Mouse (Mus musculus) MEL (cell line): ENCODE measurements around the gene Micu1. TPM values are rescaled to one million over a fixed set of nuclear protein-coding genes. Genes with fewer than 3 reads are reported as not detected.

ENCODE experiments used
- DNase-seq: peaks from one replicate; pipeline ENCODE4 v3.0.0; 2011; ENCODE audit warnings: low read depth, low spot score
- H3K27ac ChIP-seq: 2 replicates; pipeline ENCODE4 v1.5.1; 2012; ENCODE audit warnings: low read depth, mild to moderate bottlenecking, control low read depth, low read length, moderate library complexity; ENCODE audit not compliant: control insufficient read depth
- H3K27me3 ChIP-seq, 2 experiments: fragments of 150-350 bp in 1 of 2; sonication (generic) in 1 of 2; 2 replicates each; pipeline ENCODE4 v1.6.1; 2012; ENCODE audit warnings: low read length in 2 of 2, mild to moderate bottlenecking in 2 of 2, improper control_type of control experiment in 1 of 2, moderate library complexity in 1 of 2; ENCODE audit not compliant: insufficient read depth in 2 of 2, control insufficient read depth in 1 of 2
- H3K36me3 ChIP-seq, 2 experiments: 2 replicates each; pipeline ENCODE4 v1.6.1; 2012 to 2014; ENCODE audit warnings: low read length in 2 of 2, improper control_type of control experiment in 1 of 2, inconsistent platforms in 1 of 2, mild to moderate bottlenecking in 1 of 2; ENCODE audit not compliant: insufficient read depth in 2 of 2, control insufficient read depth in 1 of 2
- H3K4me1 ChIP-seq, 2 experiments: fragments of 150-350 bp in 1 of 2; sonication (generic) in 1 of 2; 2 replicates each; pipeline ENCODE4 v1.6.1; 2012; ENCODE audit warnings: low read length in 2 of 2, improper control_type of control experiment in 1 of 2, mild to moderate bottlenecking in 1 of 2; ENCODE audit not compliant: insufficient read depth in 2 of 2, control insufficient read depth in 1 of 2
- H3K4me3 ChIP-seq, 2 experiments: fragments of 150-350 bp in 1 of 2; sonication (generic) in 1 of 2; 2 replicates each; pipeline ENCODE4 v1.5.1; 2012; ENCODE audit warnings: low read depth in 2 of 2, low read length in 2 of 2, mild to moderate bottlenecking in 2 of 2, moderate library complexity in 2 of 2, control low read depth in 1 of 2, improper control_type of control experiment in 1 of 2; ENCODE audit not compliant: control insufficient read depth in 1 of 2, insufficient read depth in 1 of 2
- H3K79me2 ChIP-seq: 2 replicates; pipeline ENCODE4 v1.6.1; 2012; ENCODE audit warnings: mild to moderate bottlenecking, low read length, moderate library complexity; ENCODE audit not compliant: control insufficient read depth, poor library complexity, insufficient read depth
- H3K9ac ChIP-seq: 2 replicates; pipeline ENCODE4 v1.6.1; 2012; ENCODE audit warnings: low read depth, mild to moderate bottlenecking, control low read depth, low read length, moderate library complexity; ENCODE audit not compliant: control insufficient read depth, poor library complexity, severe bottlenecking
- H3K9me3 ChIP-seq: fragments of 150-350 bp; sonication (generic); replicated peaks from 2 replicates; pipeline ENCODE4 v1.6.1; 2012; ENCODE audit warnings: mild to moderate bottlenecking, low read length, improper control_type of control experiment, moderate library complexity; ENCODE audit not compliant: insufficient read depth
- CHD1 ChIP-seq: IDR thresholded peaks from 2 replicates; pipeline ENCODE4 v1.6.1; 2012; ENCODE audit warnings: low read depth, mild to moderate bottlenecking, inconsistent platforms, low read length, improper control_type of control experiment
- CHD2 ChIP-seq: IDR thresholded peaks from 2 replicates; pipeline ENCODE4 v1.6.1; 2011; ENCODE audit warnings: low read length, improper control_type of control experiment
- CTCF ChIP-seq, 3 experiments: IDR thresholded peaks in 2 of 3; conservative IDR thresholded peaks in 1 of 3; 2 replicates each; pipeline ENCODE4 v1.5.1; 2011 to 2012; ENCODE audit warnings: low read length in 3 of 3, low read depth in 2 of 3, mild to moderate bottlenecking in 2 of 3, improper control_type of control experiment in 1 of 3, inconsistent platforms in 1 of 3, mixed read lengths in 1 of 3, moderate library complexity in 1 of 3; ENCODE audit not compliant: control insufficient read depth in 1 of 3, insufficient read depth in 1 of 3, poor library complexity in 1 of 3, severe bottlenecking in 1 of 3
- ELF1 ChIP-seq: IDR thresholded peaks from 2 replicates; pipeline ENCODE4 v1.6.1; 2014; ENCODE audit warnings: low read depth, mild to moderate bottlenecking, inconsistent platforms, low read length, improper control_type of control experiment, moderate library complexity
- EP300 ChIP-seq, 2 experiments: IDR thresholded peaks; 2 replicates each; pipeline ENCODE4 v1.6.1; 2011; ENCODE audit warnings: improper control_type of control experiment in 2 of 2, low read length in 2 of 2, low read depth in 1 of 2, mild to moderate bottlenecking in 1 of 2
- GABPA ChIP-seq: IDR thresholded peaks from 2 replicates; pipeline ENCODE4 v1.6.1; 2012; ENCODE audit warnings: low read depth, mild to moderate bottlenecking, inconsistent platforms, low read length, improper control_type of control experiment, moderate library complexity
- MAFK ChIP-seq: IDR thresholded peaks from 2 replicates; pipeline ENCODE4 v1.6.1; 2011; ENCODE audit warnings: low read depth, mild to moderate bottlenecking, low read length, improper control_type of control experiment, borderline replicate concordance
- MXI1 ChIP-seq: IDR thresholded peaks from 2 replicates; pipeline ENCODE4 v1.6.1; 2011; ENCODE audit warnings: mild to moderate bottlenecking, low read depth, low read length, improper control_type of control experiment
- NRF1 ChIP-seq: IDR thresholded peaks from 2 replicates; pipeline ENCODE4 v1.6.1; 2014; ENCODE audit warnings: low read depth, mild to moderate bottlenecking, inconsistent platforms, low read length, improper control_type of control experiment, moderate library complexity; ENCODE audit not compliant: poor library complexity, insufficient read depth, severe bottlenecking
- POLR2AphosphoS2 ChIP-seq: IDR thresholded peaks from 2 replicates; pipeline ENCODE4 v1.6.1; 2011; ENCODE audit warnings: low read length, improper control_type of control experiment
- RAD21 ChIP-seq: IDR thresholded peaks from 2 replicates; pipeline ENCODE4 v1.6.1; 2011; ENCODE audit warnings: mild to moderate bottlenecking, low read depth, low read length, improper control_type of control experiment
- RCOR1 ChIP-seq: IDR thresholded peaks from 2 replicates; pipeline ENCODE4 v1.6.1; 2012; ENCODE audit warnings: low read depth, mild to moderate bottlenecking, inconsistent platforms, low read length, improper control_type of control experiment
- TCF12 ChIP-seq: IDR thresholded peaks from 2 replicates; pipeline ENCODE4 v1.6.1; 2014; ENCODE audit warnings: low read depth, mild to moderate bottlenecking, inconsistent platforms, low read length, improper control_type of control experiment, moderate library complexity
- UBTF ChIP-seq: IDR thresholded peaks from 2 replicates; pipeline ENCODE4 v1.6.1; 2012; ENCODE audit warnings: low read depth, mild to moderate bottlenecking, inconsistent platforms, low read length, improper control_type of control experiment, moderate library complexity, borderline replicate concordance; ENCODE audit not compliant: insufficient read depth
- ZC3H11A ChIP-seq: IDR thresholded peaks from 2 replicates; pipeline ENCODE4 v1.6.1; 2012; ENCODE audit warnings: low read depth, mild to moderate bottlenecking, inconsistent platforms, low read length, improper control_type of control experiment
- ZKSCAN1 ChIP-seq: IDR thresholded peaks from 2 replicates; pipeline ENCODE4 v1.6.1; 2012; ENCODE audit warnings: low read depth, mild to moderate bottlenecking, inconsistent platforms, low read length, improper control_type of control experiment, moderate library complexity
- ZNF384 ChIP-seq: IDR thresholded peaks from 2 replicates; pipeline ENCODE4 v1.6.1; 2012; ENCODE audit warnings: low read depth, mild to moderate bottlenecking, inconsistent platforms, low read length, improper control_type of control experiment
- polyA plus RNA-seq, 2 experiments: library from polyadenylated mRNA; stranded (reverse) in 1 of 2; unstranded in 1 of 2; fragments of >175 nt in 1 of 2; fragments of >200 nt in 1 of 2; gene quantifications; 2 replicates each; pipeline versions ENCODE4 v1.2.1 to v1.2.4; 2012; ENCODE audit warnings: low replicate concordance in 2 of 2, low read depth in 1 of 2; ENCODE audit not compliant: insufficient read length in 2 of 2, insufficient read depth in 1 of 2, missing spikeins in 1 of 2
- total RNA-seq: library from RNA; depleted of rRNA; stranded (reverse); fragments of 300-350 nt; gene quantifications from 2 replicates; pipeline ENCODE4 v1.2.3, GENCODE M21; 2012

The Micu1 gene
- total and polyA plus RNA-seq, 3 experiments, result 18.0 to 26.8 TPM; not detected in 1

DNA sequence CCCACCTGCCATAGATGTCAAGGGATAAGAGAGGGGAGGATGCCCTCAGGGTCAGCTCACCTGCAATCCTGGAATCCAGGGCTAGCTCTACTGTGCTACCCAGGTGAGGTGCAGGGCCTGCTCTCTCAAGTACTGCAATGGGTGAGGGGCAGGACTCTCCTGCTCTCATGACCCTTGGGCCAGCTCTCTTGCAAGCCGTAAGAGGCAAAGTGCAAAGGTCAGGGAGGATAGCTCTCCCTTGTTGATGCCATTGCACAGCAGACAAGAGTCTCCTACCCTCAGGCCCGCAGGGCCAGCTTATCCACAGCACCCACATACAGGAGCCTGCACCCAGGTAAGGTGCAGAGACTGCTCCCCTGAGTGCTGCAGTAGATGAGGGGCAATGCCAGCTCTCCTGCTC lies 15.2 kb upstream of the Micu1 start:
- no peaks in the 10 kb centered on the region for H3K9me3 ChIP-seq
- H3K27me3 ChIP-seq, result no peaks in the 10 kb centered on the region
- no peak overlapping the region for H3K9ac ChIP-seq
- H3K79me2 ChIP-seq, result no peaks in the 10 kb centered on the region
- TF ChIP-seq GABPA (no peak), CHD1 (no peak), MXI1 (no peak), POLR2AphosphoS2 (no peak), MAFK (no peak), ELF1 (no peak), NRF1 (no peak), CTCF (IDR thresholded peaks at IDR 0.05 in 2 of 3, conservative IDR thresholded peaks at IDR 0.05 in 1 of 3; ENCODE audit: control insufficient read depth in 1 of 3, insufficient read depth in 1 of 3, low read depth in 2 of 3, low read length in 3 of 3, poor library complexity in 1 of 3, severe bottlenecking in 1 of 3) (no peak), ZC3H11A (no peak), CHD2 (no peak), EP300 (IDR thresholded peaks at IDR 0.05; ENCODE audit: low read depth in 1 of 2, low read length in 2 of 2) (no peak), UBTF (no peak), TCF12 (no peak)
- H3K4me3 ChIP-seq, result no peak overlapping the region
- peaks cover 0 to 4% of the 10 kb centered on the region in 2 experiments; a peak in 1 of 4 replicates for H3K4me1 ChIP-seq
- no peak overlapping the region for H3K27ac ChIP-seq
- DNase-seq, result no peak
- peaks cover 0 to 2% of the 10 kb centered on the region in 2 experiments; a peak in 2 of 4 replicates for H3K36me3 ChIP-seq

DNA sequence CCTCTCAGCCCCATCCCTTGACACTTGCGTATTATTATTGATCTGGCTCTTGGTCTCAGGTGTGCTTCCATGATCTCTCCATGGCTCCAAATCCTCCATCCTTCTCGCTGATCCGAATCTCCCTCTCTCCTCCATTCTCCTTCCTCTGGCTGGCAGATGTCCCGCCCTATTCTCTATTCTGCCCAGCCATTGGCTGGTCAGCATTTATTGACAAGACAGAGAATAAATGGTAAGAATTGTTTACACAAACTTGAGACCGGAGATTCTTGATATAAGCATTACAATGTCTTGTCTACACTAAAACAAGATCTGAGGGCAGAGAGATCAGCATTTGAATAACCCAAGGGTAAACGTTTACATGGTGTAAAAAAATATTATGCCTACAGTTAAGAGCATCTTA lies 12.4 kb upstream of the Micu1 start:
- no peak overlapping the region for H3K9ac ChIP-seq

More for the DNA sequence above, 12.4 kb upstream of the Micu1 start:
- Histone ChIP-seq H3K27me3 (no peaks in the 10 kb centered on the region), H3K4me3 (no peak overlapping the region), H3K27ac (no peak overlapping the region), H3K9me3 (no peaks in the 10 kb centered on the region), H3K79me2 (no peaks in the 10 kb centered on the region), H3K36me3 (peaks cover 0 to 11% of the 10 kb centered on the region in 2 experiments; a peak in 2 of 4 replicates), H3K4me1 (peaks cover 8 to 12% of the 10 kb centered on the region in 2 experiments; a peak in 3 of 4 replicates)
- no peak for DNase-seq
- TF ChIP-seq RAD21 (no peak), EP300 (IDR thresholded peaks at IDR 0.05; ENCODE audit: low read depth in 1 of 2, low read length in 2 of 2) (no peak), POLR2AphosphoS2 (no peak), RCOR1 (no peak), ZKSCAN1 (no peak), ZNF384 (no peak), MXI1 (no peak)
